Mouse (Mus musculus) CD4-positive naive resting alpha-beta T cell, adult 76 days (primary cell): Measurements from ENCODE around the gene Slc25a44. TPM values are rescaled to one million over a fixed set of nuclear protein-coding genes. Genes with fewer than 3 reads are reported as not detected.

Experiments used
- total RNA-seq: library from RNA; stranded (reverse); gene quantifications from one replicate; pipeline ENCODE4 v1.2.4, GENCODE M21; 2023

Slc25a44 gene
- 17.2 TPM for total RNA-seq

GRCm38 (mm10) chr3:88424605-88425329, at the start of gene Slc25a44:
Slc25a44 (minus strand) TSS chr3:88425139.

GRCm38 (mm10) chr3:88460983-88461696, 36.2 kb upstream of the Slc25a44 start, which contains the start of gene Sema4a:
Sema4a (minus strand) TSS chr3:88461182.

GRCm38 (mm10) chr3:88409741-88410644, 14.9 kb downstream of the Slc25a44 start, which contains the start of gene Pmf1:
Pmf1 (minus strand) TSS chr3:88410331.

GRCm38 (mm10) chr3:88384364-88384763, 40.6 kb downstream of the Slc25a44 start, which contains the start of gene Bglap:
Bglap (minus strand) TSS chr3:88384464.

GRCm38 (mm10) chr3:88378599-88378998, 46.3 kb downstream of the Slc25a44 start, which contains the start of gene Bglap2:
Bglap2 (minus strand) TSS chr3:88378699.

GRCm38 (mm10) chr3:88372643-88373042, 52.3 kb downstream of the Slc25a44 start, which contains the start of gene Bglap3:
Bglap3 (minus strand) TSS chr3:88372743.

GRCm38 (mm10) chr3:88364337-88364736, 60.6 kb downstream of the Slc25a44 start, which contains the start of gene Paqr6:
Paqr6 (plus strand) TSS chr3:88364584.

Other genes with a start within 250 kb of the Slc25a44 start
- gene Rhbg, start 170.4 kb downstream of the Slc25a44 start, total RNA-seq = not detected
- not detected for gene Gm38392, start 137.9 kb downstream of the Slc25a44 start, total RNA-seq
- 5.1 TPM for gene Tsacc, start 128.1 kb downstream of the Slc25a44 start, total RNA-seq
- 177 TPM for gene Cct3, start 128.0 kb downstream of the Slc25a44 start, total RNA-seq
- gene Glmp, start 100.1 kb downstream of the Slc25a44 start, total RNA-seq = 96.6 TPM
- 0.62 TPM for gene Tmem79, start 89.0 kb downstream of the Slc25a44 start, total RNA-seq
- 131 TPM for gene Smg5, start 88.9 kb downstream of the Slc25a44 start, total RNA-seq
- not detected for gene Paqr6, start 60.6 kb downstream of the Slc25a44 start, total RNA-seq
- not detected for gene Bglap3, start 52.4 kb downstream of the Slc25a44 start, total RNA-seq
- gene Bglap2, start 46.4 kb downstream of the Slc25a44 start, total RNA-seq = not detected
- not detected for gene Bglap, start 40.7 kb downstream of the Slc25a44 start, total RNA-seq
- 49.6 TPM for gene Pmf1, start 14.8 kb downstream of the Slc25a44 start, total RNA-seq
- 87.3 TPM for gene Sema4a, start 36.0 kb upstream of the Slc25a44 start, total RNA-seq
- gene Lmna, start 84.8 kb upstream of the Slc25a44 start, total RNA-seq = 33.3 TPM
- gene Mex3a, start 107.3 kb upstream of the Slc25a44 start, total RNA-seq = 2.3 TPM
- not detected for gene Rab25, start 123.2 kb upstream of the Slc25a44 start, total RNA-seq
- gene Lamtor2, start 127.9 kb upstream of the Slc25a44 start, total RNA-seq = 60.5 TPM
- gene Ubqln4, start 128.6 kb upstream of the Slc25a44 start, total RNA-seq = 48.9 TPM
- gene Ssr2, start 150.7 kb upstream of the Slc25a44 start, total RNA-seq = 61.2 TPM
- gene Arhgef2, start 180.8 kb upstream of the Slc25a44 start, total RNA-seq = 137 TPM
- gene Rxfp4, start 228.0 kb upstream of the Slc25a44 start, total RNA-seq = not detected